Mouse (Mus musculus) kidney, adult 2 months (tissue): ENCODE data around the gene Fgf12. TPM values are rescaled to one million over a fixed set of nuclear protein-coding genes. Genes with fewer than 3 reads are reported as not detected.
A peak's percentile ranks its signal among the peaks of the same experiment; 100 is the strongest.

Experiments used
- DNase-seq: peaks from one replicate; pipeline ENCODE4 v3.0.0; 2021
- H3K27ac ChIP-seq: fragments of 200-500 bp; 2 replicates; pipeline ENCODE4 v1.5.1; 2012; ENCODE audit warnings: low read depth, low read length, control low read depth, inconsistent platforms; ENCODE audit not compliant: insufficient read depth
- H3K27me3 ChIP-seq: fragments of 200-500 bp; replicated peaks from 2 replicates; pipeline ENCODE4 v1.6.1; 2012; ENCODE audit warnings: mild to moderate bottlenecking, moderate library complexity, low read length, inconsistent platforms; ENCODE audit not compliant: control insufficient read depth, insufficient read depth
- H3K36me3 ChIP-seq: fragments of 200-500 bp; 2 replicates; pipeline ENCODE4 v1.6.1; 2012; ENCODE audit warnings: mild to moderate bottlenecking, moderate library complexity, low read length, inconsistent platforms; ENCODE audit not compliant: control insufficient read depth, insufficient read depth
- H3K4me1 ChIP-seq: fragments of 200-500 bp; 2 replicates; pipeline ENCODE4 v1.6.1; 2011; ENCODE audit warnings: low read length; ENCODE audit not compliant: control insufficient read depth, insufficient read depth
- H3K4me3 ChIP-seq: fragments of 200-500 bp; 2 replicates; pipeline ENCODE4 v1.5.1; 2011; ENCODE audit warnings: mild to moderate bottlenecking, low read depth, low read length, control low read depth; ENCODE audit not compliant: insufficient read depth
- CTCF ChIP-seq: fragments of 200-500 bp; conservative IDR thresholded peaks from 2 replicates; pipeline ENCODE4 v1.5.1; 2011; ENCODE audit warnings: low read depth, mild to moderate bottlenecking, control low read depth, low read length, moderate library complexity, mixed read lengths; ENCODE audit not compliant: insufficient read depth, insufficient read length
- POLR2A ChIP-seq: fragments of 200-500 bp; IDR thresholded peaks from one replicate; pipeline ENCODE4 v1.6.1; 2011; ENCODE audit warnings: low read depth, low read length, control low read depth
- WGBS: fragments of 180-500 bp; shearing (Covaris S2); methylation state at CpG from one replicate; pipeline ENCODE4 v1.1.7; 2018; 5-methylcytosine and 5-hydroxymethylcytosine counted together
- polyA plus RNA-seq: library from polyadenylated mRNA; depleted of rRNA; stranded (reverse); fragments of >200 nt; gene quantifications from 2 replicates; pipeline ENCODE4 v1.2.3, GENCODE M21; 2012

The Fgf12 gene
- polyA plus RNA-seq, 1 experiment: 0.74 TPM

GRCm38 (mm10) chr16:28706623-28707022 is 46.2 kb downstream of the Fgf12 start:
- no peaks in the 10 kb centered on the region for H3K36me3 ChIP-seq
- H3K27me3 ChIP-seq: no peaks in the 10 kb centered on the region; the same call in 1 of the 2 replicates
- H3K4me1 ChIP-seq: no peaks in the 10 kb centered on the region
- DNase-seq: no peak
- WGBS: 53% methylated on average over 3 of the region's 3 CpGs
- TF ChIP-seq POLR2A (no peak), CTCF (no peak)
- no peak overlapping the region for H3K4me3 ChIP-seq
- no peak overlapping the region for H3K27ac ChIP-seq

- no peak for TF ChIP-seq CTCF
- no peak for TF ChIP-seq POLR2A
- 67% methylated on average over 4 of the region's 4 CpGs for WGBS
- Histone ChIP-seq H3K27me3 (no peaks in the 10 kb centered on the region; the same call in 1 of the 2 replicates), H3K4me3 (no peak overlapping the region), H3K27ac (no peak overlapping the region), H3K4me1 (no peaks in the 10 kb centered on the region), H3K36me3 (no peaks in the 10 kb centered on the region)
- no peak for DNase-seq
These were observed 52.5 kb downstream of the Fgf12 start for GRCm38 (mm10) chr16:28700346-28700745.

- Histone ChIP-seq H3K4me1 (no peaks in the 10 kb centered on the region), H3K27me3 (no peaks in the 10 kb centered on the region), H3K36me3 (no peaks in the 10 kb centered on the region), H3K27ac (no peak overlapping the region), H3K4me3 (no peak overlapping the region)
- DNase-seq: no peak
- TF ChIP-seq CTCF: no peak
- TF ChIP-seq POLR2A: no peak
- 76% methylated on average over 3 of the region's 3 CpGs for WGBS
These were observed 56.0 kb downstream of the Fgf12 start for GRCm38 (mm10) chr16:28696851-28697250.

GRCm38 (mm10) chr16:28694113-28694899 is 58.6 kb downstream of the Fgf12 start:
- no peak for DNase-seq
- no peak overlapping the region for H3K4me3 ChIP-seq
- H3K27ac ChIP-seq: no peak overlapping the region
- H3K27me3 ChIP-seq: no peaks in the 10 kb centered on the region
- WGBS: 27% methylated on average over 15 of the region's 15 CpGs
- TF ChIP-seq CTCF (no peak), POLR2A (no peak)
- no peaks in the 10 kb centered on the region for H3K4me1 ChIP-seq
- H3K36me3 ChIP-seq: no peaks in the 10 kb centered on the region

GRCm38 (mm10) chr16:28688861-28689385 is 63.9 kb downstream of the Fgf12 start:
- Histone ChIP-seq H3K27me3 (no peaks in the 10 kb centered on the region), H3K36me3 (no peaks in the 10 kb centered on the region), H3K4me1 (no peaks in the 10 kb centered on the region), H3K4me3 (no peak overlapping the region), H3K27ac (no peak overlapping the region)
- DNase-seq: peak; percentile 2
- TF ChIP-seq CTCF (no peak), POLR2A (no peak)
- 77% methylated on average over 9 of the region's 9 CpGs for WGBS

GRCm38 (mm10) chr16:28681625-28682024 is 71.2 kb downstream of the Fgf12 start:
- DNase-seq: no peak
- Histone ChIP-seq H3K36me3 (no peaks in the 10 kb centered on the region), H3K27ac (no peak overlapping the region), H3K27me3 (no peaks in the 10 kb centered on the region), H3K4me1 (no peaks in the 10 kb centered on the region), H3K4me3 (no peak overlapping the region)
- 78% methylated on average over 3 of the region's 3 CpGs for WGBS
- TF ChIP-seq CTCF (no peak), POLR2A (no peak)

- TF ChIP-seq CTCF: no peak
- no peak for TF ChIP-seq POLR2A
- Histone ChIP-seq H3K4me1 (no peaks in the 10 kb centered on the region), H3K36me3 (no peaks in the 10 kb centered on the region), H3K27me3 (no peaks in the 10 kb centered on the region), H3K4me3 (no peak overlapping the region), H3K27ac (no peak overlapping the region)
- 85% methylated on average over 5 of the region's 5 CpGs for WGBS
- no peak for DNase-seq
These were observed 84.0 kb downstream of the Fgf12 start for GRCm38 (mm10) chr16:28668815-28669347.
